Mouse (Mus musculus): Measurements from ENCODE around the gene Sap25.
"Not testable (repeated sequence)": the region's sequence is repeated elsewhere in the genome, so short reads cannot be mapped to it uniquely, and the experiment has no call there.

The Sap25 gene

GRCm38 (mm10) chr5:137641054-137641453, at the start of gene Sap25:
Sap25 (plus strand) TSS chr5:137641334.
- ATAC-seq (ENCODE audit: insufficient number of reproducible peaks, low FRiP score, low TSS enrichment): no peak

GRCm38 (mm10) chr5:137595921-137596320, 45.2 kb upstream of the Sap25 start:
- ATAC-seq (ENCODE audit: insufficient number of reproducible peaks, low FRiP score, low TSS enrichment): no peak

- ATAC-seq (ENCODE audit: insufficient number of reproducible peaks, low FRiP score, low TSS enrichment): no peak
Observed at GRCm38 (mm10) chr5:137596601-137597261, 44.4 kb upstream of the Sap25 start.

GRCm38 (mm10) chr5:137597625-137598024, 43.5 kb upstream of the Sap25 start:
- no peak for ATAC-seq (ENCODE audit: insufficient number of reproducible peaks, low FRiP score, low TSS enrichment)

- ATAC-seq (ENCODE audit: insufficient number of reproducible peaks, low FRiP score, low TSS enrichment): no peak
Observed at GRCm38 (mm10) chr5:137598100-137598826, 42.9 kb upstream of the Sap25 start.

GRCm38 (mm10) chr5:137599600-137599999, 41.5 kb upstream of the Sap25 start:
- no peak for ATAC-seq (ENCODE audit: insufficient number of reproducible peaks, low FRiP score, low TSS enrichment)

- ATAC-seq (ENCODE audit: insufficient number of reproducible peaks, low FRiP score, low TSS enrichment): no peak; the same call in 1 of the 2 replicates
Observed at GRCm38 (mm10) chr5:137600281-137600618, 40.9 kb upstream of the Sap25 start.

- peak; percentile 96 for ATAC-seq (ENCODE audit: insufficient number of reproducible peaks, low FRiP score, low TSS enrichment)
Observed at GRCm38 (mm10) chr5:137600619-137601364, 40.3 kb upstream of the Sap25 start, which contains the start of gene Mospd3. Mospd3 (minus strand) TSS chr5:137601058.

GRCm38 (mm10) chr5:137601365-137601729, 39.8 kb upstream of the Sap25 start:
- ATAC-seq (ENCODE audit: insufficient number of reproducible peaks, low FRiP score, low TSS enrichment): no peak

- no peak for ATAC-seq (ENCODE audit: insufficient number of reproducible peaks, low FRiP score, low TSS enrichment)
Observed at GRCm38 (mm10) chr5:137607860-137608653, 33.1 kb upstream of the Sap25 start.

- ATAC-seq (ENCODE audit: insufficient number of reproducible peaks, low FRiP score, low TSS enrichment): no peak
Observed at GRCm38 (mm10) chr5:137608654-137609190, 32.4 kb upstream of the Sap25 start.

GRCm38 (mm10) chr5:137609292-137609691, 31.8 kb upstream of the Sap25 start:
- ATAC-seq (ENCODE audit: insufficient number of reproducible peaks, low FRiP score, low TSS enrichment): no peak

- ATAC-seq (ENCODE audit: insufficient number of reproducible peaks, low FRiP score, low TSS enrichment): no peak
Observed at GRCm38 (mm10) chr5:137610056-137610455, 31.1 kb upstream of the Sap25 start.

GRCm38 (mm10) chr5:137610548-137611244, 30.4 kb upstream of the Sap25 start:
- no peak for ATAC-seq (ENCODE audit: insufficient number of reproducible peaks, low FRiP score, low TSS enrichment)

- no peak for ATAC-seq (ENCODE audit: insufficient number of reproducible peaks, low FRiP score, low TSS enrichment)
Observed at GRCm38 (mm10) chr5:137611245-137611602, 29.9 kb upstream of the Sap25 start.

- no peak for ATAC-seq (ENCODE audit: insufficient number of reproducible peaks, low FRiP score, low TSS enrichment)
Observed at GRCm38 (mm10) chr5:137613076-137613475, 28.1 kb upstream of the Sap25 start.

- ATAC-seq (ENCODE audit: insufficient number of reproducible peaks, low FRiP score, low TSS enrichment): no peak
Observed at GRCm38 (mm10) chr5:137613550-137613949, 27.6 kb upstream of the Sap25 start, which contains the start of gene Pcolce. Pcolce (minus strand) TSS chr5:137613784.

GRCm38 (mm10) chr5:137614921-137615320, 26.2 kb upstream of the Sap25 start:
- ATAC-seq (ENCODE audit: insufficient number of reproducible peaks, low FRiP score, low TSS enrichment): not testable (repeated sequence)

GRCm38 (mm10) chr5:137615347-137615746, 25.8 kb upstream of the Sap25 start:
- no peak for ATAC-seq (ENCODE audit: insufficient number of reproducible peaks, low FRiP score, low TSS enrichment)

Measured in cerebellum, adult (tissue).